Mouse (Mus musculus) cortical plate, adult 2 months (tissue): ENCODE results near the gene Vwa5b1.

Experiments used
- CTCF ChIP-seq: fragments of 200-500 bp; IDR thresholded peaks from 2 replicates; pipeline ENCODE4 v1.5.1; 2011; ENCODE audit warnings: mild to moderate bottlenecking, control low read depth, low read length; ENCODE audit not compliant: insufficient read depth; ENCODE audit errors: extremely low read depth
- POLR2A ChIP-seq: fragments of 200-500 bp; IDR thresholded peaks from 2 replicates; pipeline ENCODE4 v1.6.1; 2011; ENCODE audit warnings: mild to moderate bottlenecking, low read length, control low read depth; ENCODE audit not compliant: insufficient read depth; ENCODE audit errors: extremely low read depth

- TF ChIP-seq POLR2A (no peak), CTCF (no peak)
Measured at GRCm38 (mm10) chr4:138666521-138666920, 30.8 kb upstream of the Vwa5b1 start.
